Mouse (Mus musculus) cerebellum, adult 2 months (tissue): Measurements from ENCODE around the gene Hoxa5.

Source experiments
- CTCF ChIP-seq: fragments of 200-500 bp; IDR thresholded peaks from 2 replicates; pipeline ENCODE4 v1.5.1; 2011; ENCODE audit warnings: low read depth, mild to moderate bottlenecking, control low read depth, low read length, moderate library complexity, borderline replicate concordance; ENCODE audit not compliant: insufficient read depth
- POLR2A ChIP-seq: fragments of 200-500 bp; IDR thresholded peaks from 2 replicates; pipeline ENCODE4 v1.6.1; 2011; ENCODE audit warnings: low read length, control low read depth, borderline replicate concordance; ENCODE audit not compliant: insufficient read depth

- no peak for TF ChIP-seq CTCF
- TF ChIP-seq POLR2A: no peak
Observed at GRCm38 (mm10) chr6:52220003-52220864, 15.8 kb upstream of the Hoxa5 start.
